Mouse (Mus musculus): Measurements from ENCODE around the gene Notch1.

The Notch1 gene

DNA sequence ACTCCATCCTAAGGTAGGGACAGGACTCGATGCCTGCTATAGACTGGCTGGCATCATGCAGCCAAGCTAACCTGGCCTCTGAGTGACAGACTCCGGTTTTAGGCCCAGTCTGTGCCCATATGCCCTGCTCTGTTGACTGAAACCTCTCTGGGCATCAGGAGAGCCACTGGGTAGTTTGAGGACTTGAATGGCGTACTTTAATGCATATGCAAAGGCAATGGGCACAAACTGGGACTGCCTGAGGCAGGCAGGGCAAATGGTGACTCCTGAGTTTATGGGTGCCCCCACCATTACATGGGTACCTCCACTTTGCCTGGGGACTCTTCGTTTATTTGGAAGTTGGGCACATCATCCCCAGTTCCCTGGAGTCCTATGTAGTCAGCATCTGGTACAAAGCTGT, 69.8 kb downstream of the Notch1 start:
- DNase-seq (ENCODE audit: low spot score) = no peak

DNA sequence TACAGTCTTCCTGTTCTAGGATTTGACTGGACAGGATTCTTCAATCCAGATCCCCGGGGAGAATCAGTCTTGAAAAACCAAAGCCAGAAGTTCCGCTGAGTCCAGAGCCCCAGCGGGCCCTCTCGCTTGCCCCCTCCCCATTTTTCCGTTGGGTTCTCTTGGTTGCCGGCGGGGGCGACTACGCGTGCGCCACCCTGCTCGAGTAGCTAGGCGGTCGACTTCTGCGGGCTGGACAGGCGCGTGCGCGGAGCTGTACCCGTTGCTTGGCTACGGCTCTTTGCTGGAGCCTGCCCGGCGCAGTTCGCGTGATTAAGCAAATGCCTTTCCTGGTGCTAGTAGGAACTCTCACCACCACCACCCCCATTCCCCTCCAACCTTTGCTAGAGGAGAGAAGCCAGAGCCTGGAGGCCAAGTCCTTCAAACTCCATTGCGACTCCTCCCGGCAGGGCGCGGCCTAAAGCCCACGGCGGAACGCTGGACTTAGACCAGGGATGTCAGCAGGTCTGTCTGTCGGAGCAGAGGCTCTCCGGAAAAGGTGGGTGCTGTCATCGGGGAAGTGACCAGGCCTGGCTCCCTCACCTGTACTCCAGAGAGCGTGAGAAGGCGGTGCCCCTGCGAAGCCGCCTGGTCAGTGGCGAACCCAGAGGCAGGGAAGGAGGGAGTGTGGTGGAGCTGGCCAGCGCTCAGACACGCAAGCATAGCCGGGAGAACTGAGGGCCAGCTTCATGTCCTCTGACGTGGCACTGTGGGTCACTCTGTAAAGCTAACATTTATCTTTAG, 70.6 kb downstream of the Notch1 start:
- peak; percentile 69 for DNase-seq (ENCODE audit: low spot score)

DNA sequence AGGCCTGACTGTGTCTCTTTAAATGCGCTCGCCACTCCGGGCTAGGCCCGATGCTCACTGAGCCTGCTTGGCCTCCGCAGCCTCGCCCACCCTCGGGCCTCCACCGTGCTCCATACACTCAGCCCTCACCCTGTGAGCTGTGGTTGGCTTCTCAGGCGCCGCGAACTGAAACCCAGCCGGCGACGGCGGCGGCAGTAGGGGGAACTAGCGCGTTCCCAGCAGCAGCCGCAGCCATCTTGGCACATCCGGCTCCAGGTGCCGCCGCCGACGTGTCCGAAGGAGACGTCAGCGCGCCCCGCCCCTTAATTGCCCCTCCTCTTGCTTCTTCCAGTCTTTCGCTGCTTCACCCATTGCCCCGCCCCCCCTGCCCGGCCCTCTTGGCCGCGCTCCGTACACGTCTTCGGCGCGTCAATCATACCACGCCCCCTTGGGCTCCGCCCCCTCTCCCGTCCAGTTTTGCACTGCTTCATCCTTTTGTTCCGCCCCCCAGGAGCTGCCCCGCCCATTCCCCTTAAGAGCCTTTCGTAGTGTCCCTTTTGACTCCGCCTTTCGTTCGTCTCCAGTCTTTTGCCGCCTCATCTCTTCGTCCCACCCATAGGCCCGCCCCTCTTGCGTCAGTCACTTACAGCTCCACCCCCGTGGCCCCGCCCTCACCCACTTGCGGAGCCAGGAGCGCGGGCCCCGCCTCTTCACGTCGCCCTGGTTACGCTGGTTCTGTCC, 71.4 kb downstream of the Notch1 start, which contains the start of gene Sec16a:
Gene Sec16a, minus strand, starts transcription at position 271 of the 720 bp plus-strand sequence.
- DNase-seq (ENCODE audit: low spot score) = peak; percentile 98

DNA sequence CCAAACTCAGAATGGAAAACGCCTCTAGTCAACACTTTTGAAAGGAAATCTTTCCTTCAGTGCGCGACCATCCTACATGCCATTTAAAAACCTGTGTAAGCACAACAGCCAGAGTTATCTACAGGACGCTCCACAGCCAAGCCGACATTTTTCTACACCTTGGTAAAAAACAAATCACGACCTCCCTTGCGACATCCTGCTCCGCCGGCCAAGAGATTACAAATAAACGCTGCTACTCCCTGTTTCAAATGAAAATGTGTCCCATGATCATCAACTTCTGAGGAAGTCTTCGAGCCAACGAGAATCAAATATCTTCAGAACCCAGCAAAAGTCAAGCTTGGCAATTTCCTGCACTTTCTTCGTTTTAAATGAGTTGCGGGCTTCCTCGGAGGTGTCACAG, 72.1 kb downstream of the Notch1 start:
- DNase-seq (ENCODE audit: low spot score) = no peak

DNA sequence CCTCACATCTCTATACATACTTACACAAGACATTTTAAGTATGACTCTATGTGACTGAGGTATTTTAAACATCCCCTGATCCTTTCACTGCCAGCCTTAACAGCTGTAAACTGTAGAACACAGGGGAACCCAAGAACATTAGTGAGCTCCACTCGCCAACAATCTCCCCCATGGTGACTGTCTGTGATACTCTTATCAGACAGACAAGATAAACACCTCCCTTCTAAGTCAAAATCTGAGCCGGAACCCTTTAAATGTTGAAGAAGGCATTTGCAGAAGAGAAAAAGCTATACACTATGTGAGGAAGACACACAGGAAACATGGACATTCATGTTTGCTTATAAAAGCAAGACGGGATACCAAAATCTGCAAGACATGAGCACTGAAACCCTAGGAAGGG, 72.6 kb downstream of the Notch1 start:
- DNase-seq (ENCODE audit: low spot score) = no peak

DNA sequence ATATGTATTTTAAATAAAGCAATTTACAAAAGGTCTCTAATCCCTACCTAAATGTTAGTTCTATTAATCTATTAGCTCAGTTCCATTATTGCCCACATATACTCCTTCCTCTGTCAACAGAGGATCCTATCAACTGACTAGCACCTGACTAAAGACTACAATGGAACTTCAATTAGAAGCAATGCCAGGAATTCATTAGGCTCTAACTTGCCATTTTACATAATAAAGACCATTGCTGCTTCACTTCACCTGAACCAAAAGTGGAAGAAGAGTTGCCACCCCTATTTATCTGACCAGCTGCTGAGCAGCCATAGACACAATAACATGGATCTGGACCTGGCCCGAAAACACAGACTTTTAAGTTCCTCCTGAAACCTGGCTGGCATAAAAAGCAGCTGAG, 73.6 kb downstream of the Notch1 start:
- no peak for DNase-seq (ENCODE audit: low spot score)

DNA sequence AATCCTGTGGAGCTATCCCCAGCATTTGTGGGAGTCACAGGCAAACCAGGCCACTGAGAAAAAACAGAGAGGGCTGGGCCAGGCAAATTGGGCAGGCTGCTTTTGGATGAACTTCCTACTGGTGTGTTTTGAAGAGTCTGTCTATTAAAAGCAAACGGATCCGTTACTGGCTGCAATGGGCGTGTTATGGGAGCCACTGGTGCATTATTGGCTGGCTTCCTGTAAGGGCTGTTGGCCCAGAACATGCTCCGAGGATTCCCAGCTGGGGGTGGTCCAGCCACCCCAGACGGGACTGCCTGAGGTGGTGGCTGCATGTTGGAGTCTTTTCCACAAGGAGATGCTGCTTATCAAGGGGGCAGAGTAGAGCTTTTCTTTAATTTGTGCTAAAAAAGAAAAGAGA, 74.8 kb downstream of the Notch1 start:
- DNase-seq (ENCODE audit: low spot score) = no peak

DNA sequence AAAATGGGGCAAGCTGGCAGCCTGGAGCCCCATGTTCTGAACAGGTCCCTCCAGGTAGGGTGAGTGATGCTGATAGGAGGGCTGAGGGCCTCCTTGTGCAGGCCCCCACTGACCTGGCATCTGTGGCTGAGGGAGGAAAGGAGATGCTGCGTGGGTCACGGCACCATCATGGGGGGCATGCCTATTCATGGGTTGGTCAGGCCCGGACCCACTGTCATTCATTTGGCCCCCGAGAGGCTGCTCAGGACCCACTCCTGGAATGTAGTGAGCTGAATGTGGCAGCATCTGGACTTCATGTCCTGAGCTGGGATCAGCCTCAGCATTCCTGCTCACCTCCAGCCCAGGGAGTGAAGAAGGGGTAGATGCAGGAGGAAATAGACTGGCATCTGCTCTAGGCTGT, 75.2 kb downstream of the Notch1 start:
- DNase-seq (ENCODE audit: low spot score) = no peak

DNA sequence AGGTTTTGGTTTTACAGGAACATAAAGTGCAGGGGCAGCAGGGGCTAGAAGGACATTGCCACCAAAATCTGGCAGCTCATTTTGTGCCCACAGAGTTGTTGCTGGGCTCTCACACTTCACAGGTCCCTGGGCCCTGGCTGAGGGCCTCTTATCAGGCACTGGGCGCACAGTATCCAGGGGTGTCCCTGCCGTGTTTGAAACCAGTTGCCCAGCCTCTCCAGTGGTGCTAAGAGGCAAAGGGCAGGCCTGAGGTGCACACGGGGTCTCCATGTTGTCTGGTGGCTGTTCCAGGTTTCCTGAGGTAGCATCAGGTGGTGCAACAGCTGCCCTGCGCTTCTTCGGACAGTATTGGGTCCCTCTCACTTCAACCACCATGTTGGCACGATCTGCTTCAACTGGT, 76.8 kb downstream of the Notch1 start:
- DNase-seq (ENCODE audit: low spot score) = no peak

DNA sequence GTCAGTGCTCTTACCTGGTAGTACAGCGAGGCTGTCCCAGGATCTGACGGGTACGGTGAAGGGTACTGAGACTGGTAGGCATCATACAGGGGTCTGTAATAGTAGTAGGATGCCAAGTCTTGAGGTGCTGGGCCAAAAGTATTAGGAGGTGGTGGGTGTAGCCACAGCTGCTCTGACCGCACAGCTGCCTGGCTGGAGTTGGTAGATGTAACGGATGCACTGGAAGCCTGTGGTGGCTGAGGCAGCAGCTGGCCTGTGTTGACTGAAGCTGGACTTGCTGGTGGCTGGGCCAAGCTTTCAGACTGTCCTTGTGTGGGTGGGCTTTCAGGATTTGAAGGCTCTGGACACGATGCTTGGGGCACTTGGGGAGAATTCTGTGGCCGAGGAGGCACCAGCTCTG, 78.1 kb downstream of the Notch1 start:
- no peak for DNase-seq (ENCODE audit: low spot score)

DNA sequence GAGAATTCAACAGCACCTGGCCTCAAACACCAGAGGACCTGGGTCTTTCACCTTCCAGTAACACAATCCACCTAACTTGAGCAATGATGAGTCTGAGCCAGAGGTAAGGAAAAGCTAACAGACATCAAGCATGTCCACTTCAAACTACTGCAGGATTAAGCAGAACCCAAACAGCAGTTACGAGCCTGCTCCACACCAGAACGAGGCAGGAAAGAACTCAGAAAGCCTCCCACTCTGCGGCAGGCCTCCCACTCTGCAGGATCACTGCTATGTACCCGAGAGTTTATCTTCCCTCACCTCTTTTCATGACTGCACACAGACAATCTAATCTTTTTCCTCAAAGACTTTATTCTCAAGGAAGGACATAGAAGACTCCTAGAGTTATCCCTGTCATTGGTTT, 79.2 kb downstream of the Notch1 start:
- DNase-seq (ENCODE audit: low spot score) = no peak

DNA sequence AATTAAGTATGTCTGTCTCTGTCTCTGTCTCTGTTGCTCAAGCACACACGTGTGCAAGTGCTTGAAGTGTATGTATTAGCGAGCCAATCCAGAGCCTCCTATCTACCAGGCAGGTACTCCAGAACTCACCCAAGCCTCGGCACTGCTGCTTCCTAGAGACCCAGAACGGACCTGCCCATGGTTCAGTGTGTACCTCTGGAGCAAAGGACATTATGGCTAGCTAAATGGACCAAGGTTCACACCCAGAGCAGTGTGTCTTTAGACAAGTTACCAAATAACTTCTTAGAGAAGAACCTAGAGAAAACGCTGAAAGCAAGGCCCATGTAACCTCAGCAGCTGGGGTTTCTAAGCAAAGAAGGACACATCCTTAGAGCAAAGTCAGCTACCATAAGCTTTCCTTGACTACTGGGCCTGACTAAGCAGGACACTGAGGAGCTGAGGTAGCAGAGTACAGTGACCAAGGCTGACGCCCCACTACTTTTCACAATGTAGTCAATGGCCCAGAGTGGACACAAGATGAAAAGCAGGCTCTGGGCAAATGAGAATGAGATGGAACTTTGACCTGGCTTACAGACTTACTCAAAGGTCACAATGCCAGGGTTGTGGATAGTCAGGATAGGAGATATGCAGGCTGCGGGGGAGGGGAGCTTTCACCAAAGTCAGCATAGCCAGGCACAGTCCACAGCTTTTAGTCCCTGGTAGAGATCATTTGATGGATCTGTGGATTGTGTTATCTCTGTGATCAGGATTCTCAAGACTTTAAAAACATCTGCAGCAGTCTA, 81.5 kb downstream of the Notch1 start:
- no peak for DNase-seq (ENCODE audit: low spot score)

DNA sequence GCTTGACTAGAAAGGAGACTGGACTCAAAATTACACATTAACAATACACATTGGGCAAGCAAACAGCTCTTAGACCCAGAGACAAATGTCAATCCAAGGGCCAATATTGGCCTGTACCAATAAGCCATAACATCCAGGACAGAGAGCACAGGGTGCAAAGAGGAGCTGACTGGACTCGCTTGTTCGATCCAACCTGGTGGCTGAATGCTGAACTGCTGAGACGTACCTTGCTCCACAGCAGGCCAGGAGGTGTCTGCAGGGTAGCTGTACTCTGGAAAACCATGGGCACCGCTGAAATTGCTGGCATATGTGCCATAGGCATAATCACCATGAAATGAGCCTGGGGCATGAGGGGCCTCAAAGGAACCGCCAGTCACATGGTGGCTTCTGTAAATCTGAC, 86.6 kb downstream of the Notch1 start:
- DNase-seq (ENCODE audit: low spot score) = no peak

DNA sequence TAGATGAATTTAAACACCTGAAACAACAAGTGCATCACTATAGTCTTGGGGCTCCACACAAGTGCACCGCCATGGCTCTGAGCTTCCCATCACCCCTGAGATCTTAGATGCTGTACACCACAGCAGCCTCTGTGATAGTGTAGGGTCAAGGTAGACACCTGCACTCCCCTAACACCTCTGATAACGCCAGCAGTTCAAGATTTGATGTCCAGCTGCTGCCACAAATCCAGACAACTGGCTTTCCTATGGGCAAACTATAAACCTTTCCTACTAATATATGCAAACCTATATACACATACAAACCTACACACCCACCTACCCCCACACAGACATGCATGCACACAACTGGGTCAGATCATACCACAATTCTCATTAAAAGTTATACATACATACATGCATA, 91.9 kb downstream of the Notch1 start:
- DNase-seq (ENCODE audit: low spot score) = no peak

DNA sequence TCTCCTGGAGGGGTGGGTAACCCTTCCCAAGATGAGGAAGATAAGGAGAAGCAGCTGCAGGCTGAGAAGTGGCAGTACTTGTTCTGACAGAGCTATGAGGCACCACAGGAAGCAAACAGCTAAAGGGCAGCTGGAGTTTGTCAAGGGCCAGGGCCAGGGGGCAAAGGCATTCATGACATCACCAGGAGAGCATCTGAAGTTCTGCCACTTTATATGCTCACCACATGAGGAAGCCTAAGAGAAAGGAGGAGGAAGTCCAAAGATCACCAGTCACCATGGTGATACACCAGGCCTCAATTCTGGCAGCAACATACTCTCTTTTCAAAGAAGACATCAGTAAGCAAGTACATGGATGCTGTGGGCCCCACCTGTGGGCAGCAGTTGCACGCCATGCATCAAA, 93.4 kb downstream of the Notch1 start:
- no peak for DNase-seq (ENCODE audit: low spot score)

DNA sequence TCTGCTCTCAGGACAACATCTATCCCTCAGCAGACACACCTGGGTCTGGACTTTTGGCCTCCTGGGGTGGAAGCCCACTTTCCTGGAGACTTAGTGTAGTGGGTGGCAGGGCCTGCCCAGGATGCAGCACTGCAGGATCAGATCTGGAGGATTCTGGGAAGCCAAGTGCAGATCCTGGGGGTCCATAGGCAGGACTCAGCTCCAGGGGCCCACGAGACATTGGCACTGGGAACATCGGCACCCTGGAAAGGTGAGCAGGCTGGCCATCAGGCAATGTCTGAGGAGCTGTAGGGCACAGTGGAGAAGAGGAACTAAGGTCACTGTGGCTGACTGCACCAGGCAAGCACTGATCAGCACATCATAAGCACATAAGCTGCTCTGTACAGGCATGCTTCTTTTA, 94.5 kb downstream of the Notch1 start:
- DNase-seq (ENCODE audit: low spot score) = no peak

DNA sequence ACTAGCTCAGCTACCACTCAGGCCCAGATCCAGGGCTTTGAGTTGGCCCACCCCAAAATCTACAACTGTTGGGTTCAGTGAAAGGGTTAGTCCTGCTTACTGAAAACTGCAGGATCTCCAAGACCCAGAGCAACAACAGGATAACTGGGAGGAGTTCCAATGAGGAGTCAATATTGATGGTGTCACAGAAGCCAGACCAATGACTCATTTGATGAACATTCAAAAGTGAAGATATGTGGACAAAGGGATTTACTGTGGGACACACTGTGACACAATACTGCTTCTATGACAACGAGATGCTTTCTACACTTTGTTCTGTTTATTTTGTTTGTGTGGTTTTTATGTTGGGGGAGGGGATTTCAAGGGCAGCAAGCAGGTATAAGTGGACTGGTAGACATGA, 98.3 kb downstream of the Notch1 start:
- no peak for DNase-seq (ENCODE audit: low spot score)

DNA sequence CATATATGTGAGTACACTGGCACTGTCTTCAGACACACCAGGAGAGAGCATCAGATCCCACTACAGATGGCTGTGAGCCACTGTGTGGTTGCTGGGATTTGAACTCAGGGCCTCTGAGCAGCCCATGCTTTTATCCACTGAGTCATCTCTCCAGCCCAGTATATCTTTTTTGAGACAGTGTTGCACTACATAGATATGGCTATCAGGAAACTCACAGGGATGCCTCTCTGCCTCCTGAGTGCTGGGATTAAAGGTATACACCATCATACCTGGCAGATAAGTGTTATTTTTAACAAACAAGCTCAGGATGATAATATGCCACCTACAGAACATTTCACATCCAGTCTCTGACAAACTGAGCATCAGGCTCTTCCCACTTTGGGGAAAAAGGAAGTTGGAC, 99.4 kb downstream of the Notch1 start:
- no peak for DNase-seq (ENCODE audit: low spot score)

DNA sequence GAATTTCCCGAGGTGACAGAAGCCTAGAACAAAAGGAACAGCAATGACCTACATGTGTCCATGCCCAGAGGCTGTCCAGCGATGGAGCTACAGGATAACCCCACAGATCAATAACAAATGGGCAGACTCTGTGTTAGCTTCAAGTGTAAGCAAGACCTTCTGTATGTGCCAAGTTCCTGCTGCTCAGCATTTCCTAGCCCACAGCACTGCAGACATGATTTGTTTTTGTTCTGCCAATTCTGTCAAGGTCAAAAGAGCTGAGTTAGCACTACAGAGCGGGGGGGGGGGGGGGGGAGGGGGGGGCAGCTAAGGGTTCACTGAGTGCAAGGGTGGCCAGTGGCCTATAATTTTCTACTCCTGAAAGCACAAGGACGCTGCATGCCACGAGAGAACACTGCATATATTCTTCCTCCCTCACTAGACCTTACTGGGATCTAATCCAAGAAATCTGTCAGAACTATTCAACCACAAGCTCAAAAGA, 105.5 kb downstream of the Notch1 start:
- no peak for DNase-seq (ENCODE audit: low spot score)

DNA sequence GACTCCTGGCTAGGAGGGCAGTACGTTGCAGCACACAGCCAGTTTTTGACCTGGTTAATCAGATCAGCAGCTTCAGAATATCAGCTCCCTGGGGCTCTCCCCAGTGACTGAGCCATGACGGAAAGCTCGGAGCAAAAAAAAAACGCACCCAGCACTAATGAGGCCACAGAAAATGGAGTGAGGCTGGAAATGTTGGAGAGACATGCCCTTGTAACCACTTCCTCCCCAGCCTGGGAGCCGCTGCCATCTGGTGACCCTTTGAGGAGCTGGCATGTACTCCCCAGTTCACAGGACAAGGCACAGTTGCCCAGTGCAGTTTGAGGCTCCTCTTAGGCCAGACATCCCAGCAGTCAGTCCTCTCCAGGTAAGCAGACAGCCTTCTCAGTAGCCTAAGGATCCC, 106.4 kb downstream of the Notch1 start:
- DNase-seq (ENCODE audit: low spot score) = no peak

DNA sequence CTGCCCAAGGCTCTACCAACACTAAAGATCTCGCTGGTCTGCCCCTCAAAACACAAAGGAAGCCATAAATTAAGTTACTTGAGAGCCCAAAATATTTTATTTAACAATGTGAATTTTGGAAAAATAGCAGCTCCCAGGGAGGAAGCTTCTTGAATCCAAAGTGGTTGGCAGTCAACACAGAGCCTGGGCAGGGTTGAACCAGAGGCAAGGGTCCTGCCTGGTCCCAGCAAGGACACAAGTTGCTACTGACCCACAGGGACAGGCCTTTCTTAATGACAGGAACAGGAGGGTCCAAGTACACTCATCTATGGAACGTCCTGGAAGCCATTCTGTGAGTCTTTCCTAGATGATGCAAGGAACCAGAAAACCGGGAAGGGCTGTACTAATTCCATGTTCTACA, 107.1 kb downstream of the Notch1 start:
- no peak for DNase-seq (ENCODE audit: low spot score)

DNA sequence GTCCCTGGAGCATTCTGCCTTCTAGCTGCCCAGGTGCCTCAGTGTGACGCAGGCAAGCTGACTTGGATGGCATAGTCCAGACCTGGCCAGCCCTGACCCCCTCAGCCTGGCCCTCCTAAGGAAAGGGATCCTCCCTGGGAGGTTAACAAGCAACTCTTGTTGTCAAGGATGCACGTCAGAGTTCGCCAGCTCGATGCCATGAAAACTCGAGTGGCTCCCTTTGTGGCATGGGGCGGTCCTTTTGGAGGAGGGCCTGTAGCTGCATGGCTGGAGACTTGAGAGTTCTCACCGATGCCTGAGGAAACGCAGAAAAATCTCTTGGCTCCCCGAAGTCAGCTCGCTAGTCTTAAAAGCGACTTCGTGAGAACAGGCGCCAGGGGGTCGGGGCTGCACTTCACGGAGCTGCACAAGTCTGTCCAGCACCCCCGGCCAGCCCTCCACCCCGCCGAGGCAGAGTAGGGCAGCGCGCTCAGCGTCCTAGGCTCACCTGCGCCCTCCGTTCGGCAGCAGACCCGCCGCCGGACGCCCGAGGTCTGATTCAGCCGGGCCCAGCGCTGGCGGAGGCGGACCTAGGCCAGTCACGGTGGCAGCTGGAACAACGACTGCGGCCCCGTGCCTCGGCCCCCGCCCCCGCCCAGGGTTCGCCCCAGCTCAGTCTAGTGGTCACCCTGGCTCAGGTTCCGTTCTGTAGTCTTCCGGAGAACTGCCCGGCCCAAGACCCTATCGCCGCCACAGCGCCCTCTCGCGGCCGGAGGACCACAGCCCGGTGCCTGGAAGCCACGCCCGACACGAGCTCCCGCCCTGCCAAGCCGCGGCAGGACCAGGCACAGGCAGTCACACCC, 107.7 kb downstream of the Notch1 start, which contains the start of gene Inpp5e:
Gene Inpp5e, minus strand, starts transcription at position 689 of the 842 bp plus-strand sequence.
- peak; percentile 95 for DNase-seq (ENCODE audit: low spot score)
